Mouse (Mus musculus) T-helper 2 cell (primary cell): ENCODE measurements at regions not wholly inside any gene's neighbourhood (a gene's known extent, or its start where the extent isn't known, plus 50 kb on each side); places are given as distances from the start of the nearest gene placed in this dataset.
"Not testable (repeated sequence)": the region's sequence is repeated elsewhere in the genome, so short reads cannot be mapped to it uniquely, and the experiment has no call there.

Experiments
- in situ Hi-C: fragments of 300-600 bp; cut with MboI, MseI; formaldehyde crosslinking; loops from one replicate; pipeline ENCODE4 v1.15.1; 2025; ENCODE audit warnings: high pct_unique_total_duplicates

DNA sequence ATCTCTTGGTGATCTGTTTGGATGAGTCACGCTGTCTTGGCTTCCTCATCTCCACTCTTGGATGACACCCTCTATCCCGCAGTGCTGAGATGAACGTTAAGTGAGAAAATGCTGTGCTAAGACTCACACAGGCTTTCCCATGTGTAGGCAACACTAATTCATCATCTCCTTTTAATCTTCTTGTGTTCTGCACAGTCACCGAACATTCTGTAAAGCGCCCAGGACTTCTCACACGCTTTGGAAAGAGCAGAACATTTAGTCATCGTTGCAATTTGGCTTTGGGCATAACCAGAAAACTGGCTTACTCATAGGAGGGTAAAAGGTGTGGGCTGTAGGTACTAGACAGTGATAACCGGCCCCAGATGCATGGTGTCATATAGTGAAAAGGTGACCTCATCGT is 94.9 kb downstream of the Plppr4 start:
- in situ Hi-C loops = no loop called here

DNA sequence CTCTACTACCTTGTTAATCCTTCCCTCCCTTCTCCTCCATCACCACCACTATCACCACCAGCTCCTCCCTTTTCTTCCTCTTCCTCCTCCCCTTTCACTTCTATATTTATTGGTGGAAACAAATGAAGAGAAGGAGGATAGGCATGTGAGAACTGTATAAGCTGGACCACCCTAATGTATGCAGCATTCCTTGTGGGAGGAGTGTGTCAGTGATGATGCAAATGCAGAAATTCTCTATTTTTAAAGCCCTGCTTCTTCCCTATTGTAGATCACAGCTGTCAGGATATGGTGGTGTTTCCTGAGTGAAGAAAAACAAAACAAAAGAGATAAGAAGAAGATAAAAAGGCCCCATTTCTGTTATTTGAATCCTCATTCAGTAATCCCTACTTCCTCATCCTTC is 112.8 kb downstream of the Plppr4 start:
- in situ Hi-C loops = no loop called here

DNA sequence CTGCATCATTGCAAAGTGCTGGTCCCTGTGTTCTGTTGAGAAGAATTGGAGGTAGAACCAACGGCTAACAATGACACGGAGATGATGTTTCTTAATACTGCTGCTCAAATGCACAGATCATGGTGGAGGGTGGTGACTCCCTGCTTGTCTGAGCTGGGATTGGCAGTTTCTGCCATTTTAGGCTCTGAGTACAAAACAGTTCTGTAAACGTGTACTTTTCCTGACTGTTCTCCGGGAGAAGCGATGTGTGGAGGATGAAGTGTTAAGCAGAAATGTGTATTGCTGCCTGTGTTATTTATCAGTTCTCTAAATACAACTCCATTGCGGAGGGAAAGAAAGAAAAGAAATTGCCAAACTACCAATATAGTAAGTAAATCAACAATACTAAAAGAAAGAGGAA is 118.9 kb downstream of the Plppr4 start:
- in situ Hi-C loops = no loop called here

DNA sequence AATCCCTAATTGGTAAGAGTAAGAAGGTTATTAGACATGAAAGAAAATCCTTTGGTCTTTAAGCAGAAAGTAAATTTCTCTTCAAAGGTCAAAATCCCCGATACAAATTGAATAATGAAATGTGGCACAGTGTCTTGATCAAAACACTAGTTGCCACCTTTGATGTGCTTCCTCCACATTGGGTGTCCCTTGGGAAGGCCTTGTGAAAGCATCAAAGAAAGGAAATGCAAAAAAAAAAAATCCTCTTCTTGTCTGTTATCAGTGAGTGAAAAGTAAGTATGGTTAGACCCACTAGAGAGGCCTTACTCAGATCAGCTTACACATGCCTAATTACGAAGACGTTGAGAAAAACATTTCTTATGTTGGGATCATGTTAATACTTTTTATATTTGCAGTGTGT is 134.1 kb downstream of the Plppr4 start:
- in situ Hi-C loops = no loop called here

DNA sequence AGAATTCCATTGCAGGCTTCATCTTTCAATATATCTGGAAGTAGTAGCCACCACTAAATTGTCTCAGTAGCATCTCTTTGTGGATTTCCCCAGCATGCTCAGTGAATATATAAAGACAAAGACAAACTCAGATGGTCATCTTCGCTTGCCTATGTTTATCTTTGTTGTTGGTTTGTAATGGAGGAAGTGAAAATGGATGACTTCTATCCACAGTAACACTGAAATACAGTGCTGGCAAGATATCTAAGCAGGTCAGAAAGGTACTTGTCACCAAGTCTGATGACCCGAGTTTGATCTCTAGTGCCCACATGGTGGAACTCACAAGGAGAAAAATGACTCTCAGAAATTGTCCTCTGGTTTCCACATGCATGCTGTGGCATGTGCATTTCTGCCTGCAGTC is 135.6 kb downstream of the Plppr4 start:
- in situ Hi-C loops = no loop called here

DNA sequence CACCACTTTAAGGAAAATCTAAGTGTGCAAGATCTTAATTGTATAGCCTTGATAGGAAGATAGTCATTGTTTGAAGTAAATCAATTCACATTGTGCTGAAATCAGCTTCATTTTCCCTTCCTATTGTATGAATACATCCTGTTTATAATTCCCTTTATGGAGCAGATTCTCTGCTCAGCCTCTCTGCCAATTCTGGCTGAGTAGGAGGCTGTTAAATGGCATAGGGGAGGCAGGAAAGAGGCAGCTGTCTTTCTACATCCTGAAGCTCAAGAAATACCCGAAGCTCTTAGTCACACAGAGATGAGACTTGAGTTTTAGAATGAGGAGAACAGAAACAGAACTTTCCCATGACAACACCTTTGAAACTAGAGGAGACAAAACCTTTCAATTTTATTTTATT is 142.7 kb downstream of the Plppr4 start:
- in situ Hi-C loops = no loop called here

- in situ Hi-C loops = no loop called here
These were observed 168.8 kb downstream of the Plppr4 start for GRCm38 (mm10) chr3:117191903-117192302.

- in situ Hi-C loops = no loop called here
These were observed 171.7 kb downstream of the Plppr4 start for GRCm38 (mm10) chr3:117188782-117189500.

DNA sequence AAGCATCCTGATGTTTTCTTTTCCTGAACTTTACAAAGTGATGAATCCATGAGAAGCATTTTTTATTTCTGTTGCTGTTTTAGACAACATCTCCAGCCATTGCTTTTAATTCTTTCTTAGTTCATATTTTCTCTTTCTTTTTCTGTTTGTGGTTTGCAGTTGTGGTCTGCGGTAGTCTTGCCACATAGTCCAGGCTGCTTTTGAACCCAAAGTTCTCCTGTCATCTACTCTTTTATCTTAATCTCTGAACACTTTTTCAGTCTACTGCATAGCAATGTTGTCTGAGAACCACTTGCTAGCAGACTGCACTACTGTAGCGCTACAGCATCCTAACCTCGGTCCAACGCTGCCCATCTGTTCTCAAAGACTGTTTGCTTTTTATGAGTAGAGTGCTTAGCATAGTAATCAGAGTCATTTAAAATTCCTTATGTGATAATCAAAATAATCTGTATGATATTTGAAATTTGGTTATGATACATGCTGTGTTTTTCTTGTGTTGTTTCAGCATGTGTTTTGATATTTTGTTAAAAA is 177.0 kb downstream of the Plppr4 start:
- in situ Hi-C loops = no loop called here

- in situ Hi-C loops = no loop called here
These were observed 190.9 kb downstream of the Plppr4 start for GRCm38 (mm10) chr3:117169740-117170139.

- in situ Hi-C loops = no loop called here
These were observed 194.3 kb upstream of the Palmd start for GRCm38 (mm10) chr3:117163046-117163445.

DNA sequence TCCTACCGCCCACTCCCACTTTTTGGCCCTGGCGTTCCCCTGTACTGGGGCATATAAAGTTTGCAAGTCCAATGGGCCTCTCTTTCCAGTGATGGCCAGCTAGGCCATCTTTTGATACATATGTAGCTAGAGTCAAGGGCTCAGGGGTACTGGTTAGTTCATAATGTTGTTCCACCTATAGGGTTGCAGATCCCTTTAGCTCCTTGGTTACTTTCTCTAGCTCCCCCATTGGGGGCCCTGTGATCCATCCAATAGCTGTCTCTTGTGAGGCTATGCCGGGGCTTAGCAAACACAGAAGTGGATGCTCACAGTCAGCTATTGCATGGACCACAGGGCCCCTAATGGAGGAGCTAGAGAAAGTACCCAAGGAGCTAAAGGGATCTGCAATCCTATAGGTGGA is 191.9 kb upstream of the Palmd start:
- in situ Hi-C loops = not testable (repeated sequence)

- in situ Hi-C loops = no loop called here
These were observed 186.5 kb upstream of the Palmd start for GRCm38 (mm10) chr3:117155274-117155673.

GRCm38 (mm10) chr3:117153011-117153473 is 184.3 kb upstream of the Palmd start:
- in situ Hi-C loops = no loop called here

DNA sequence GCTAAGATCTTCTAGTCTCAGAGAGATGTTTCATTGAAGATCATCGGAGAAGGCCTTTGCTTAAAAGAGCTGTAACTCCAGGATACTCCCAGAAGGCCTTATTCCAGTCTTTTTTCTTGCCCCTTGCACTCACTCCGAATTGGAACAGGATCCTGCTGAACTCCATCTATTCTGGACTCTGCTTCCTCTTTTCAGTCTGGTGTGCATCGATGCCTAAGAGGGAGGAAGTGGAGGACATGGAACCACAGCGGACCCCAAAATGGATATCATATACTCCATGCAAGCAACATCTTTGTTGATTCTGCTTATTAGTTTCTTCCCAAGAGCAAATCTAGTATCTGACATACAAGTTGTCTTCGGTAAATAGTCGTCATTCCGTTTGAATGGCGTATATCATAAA is 183.6 kb upstream of the Palmd start:
- in situ Hi-C loops = no loop called here

- in situ Hi-C loops = no loop called here
These were observed 178.6 kb upstream of the Palmd start for GRCm38 (mm10) chr3:117147414-117147813.

DNA sequence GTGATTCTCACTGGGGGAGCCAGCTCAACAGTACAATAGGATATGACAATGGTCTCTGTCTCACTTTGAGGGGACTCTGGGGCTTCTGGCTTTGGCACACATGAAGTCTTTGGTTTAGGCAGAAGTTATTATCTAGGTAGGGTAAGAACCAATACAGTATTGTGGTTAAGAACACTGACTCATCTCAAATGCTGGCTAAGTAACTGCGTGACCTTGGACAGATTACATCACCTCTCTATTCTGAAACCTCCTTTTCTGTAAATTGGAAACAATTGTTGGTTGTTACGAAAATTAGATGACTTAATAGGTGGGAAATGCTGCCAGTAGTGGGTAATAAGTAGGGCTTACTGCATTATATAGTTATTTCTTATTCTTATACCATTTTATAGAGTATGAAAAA is 171.0 kb upstream of the Palmd start:
- in situ Hi-C loops = no loop called here

- in situ Hi-C loops = no loop called here
These were observed 169.9 kb upstream of the Palmd start for GRCm38 (mm10) chr3:117138720-117139119.

- in situ Hi-C loops = no loop called here
These were observed 164.1 kb upstream of the Palmd start for GRCm38 (mm10) chr3:117132897-117133296.

- in situ Hi-C loops = no loop called here
These were observed 153.4 kb upstream of the Palmd start for GRCm38 (mm10) chr3:117122211-117122610.

DNA sequence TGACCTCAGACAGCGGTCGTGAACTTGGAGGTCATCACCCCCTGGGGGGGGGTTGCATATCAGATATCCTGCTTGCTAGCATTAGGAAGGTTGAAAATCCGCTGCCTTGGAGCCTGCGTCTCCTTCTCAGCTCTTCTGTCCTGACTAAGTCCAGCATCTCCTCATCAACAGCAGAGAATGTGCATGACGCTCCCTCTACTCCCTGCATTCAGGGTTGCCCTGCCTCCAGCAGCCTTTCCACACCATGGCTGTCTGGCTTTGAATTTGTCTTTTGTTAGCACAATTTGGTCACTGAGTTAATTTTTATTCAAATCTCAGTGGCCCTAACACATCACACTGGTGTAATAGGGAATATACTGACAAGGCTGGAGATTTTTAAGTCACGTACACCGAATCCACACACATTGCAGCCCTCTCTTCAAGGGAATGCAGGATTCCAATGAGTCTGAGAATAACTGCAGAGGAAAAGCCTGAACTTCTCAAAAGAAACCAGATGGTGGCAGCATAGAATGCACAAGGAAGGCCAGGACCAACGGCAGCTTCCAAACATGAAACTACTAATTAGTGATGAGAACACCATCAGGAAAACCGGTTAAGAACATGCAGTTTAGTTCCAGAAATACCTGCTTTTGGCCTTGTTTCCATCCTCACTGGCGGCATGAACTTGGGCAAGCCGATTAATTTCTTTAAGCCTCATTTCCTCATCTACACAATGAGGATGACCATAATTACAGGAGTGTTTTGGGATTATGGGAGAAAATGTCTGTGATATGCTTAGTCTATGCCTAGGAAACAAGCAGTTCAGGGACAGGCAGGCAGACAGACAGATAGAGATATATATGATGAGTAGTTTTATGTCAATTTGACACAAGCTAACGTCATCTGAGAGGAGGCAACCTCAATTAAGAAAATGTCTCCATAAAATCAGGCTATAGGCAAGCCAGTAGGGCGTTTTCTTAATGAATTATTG is 151.6 kb upstream of the Palmd start:
- in situ Hi-C loops = no loop called here

- in situ Hi-C loops = no loop called here
These were observed 150.8 kb upstream of the Palmd start for GRCm38 (mm10) chr3:117119576-117119975.
